Mouse (Mus musculus): ENCODE measurements around the gene Gng4.

DNA sequence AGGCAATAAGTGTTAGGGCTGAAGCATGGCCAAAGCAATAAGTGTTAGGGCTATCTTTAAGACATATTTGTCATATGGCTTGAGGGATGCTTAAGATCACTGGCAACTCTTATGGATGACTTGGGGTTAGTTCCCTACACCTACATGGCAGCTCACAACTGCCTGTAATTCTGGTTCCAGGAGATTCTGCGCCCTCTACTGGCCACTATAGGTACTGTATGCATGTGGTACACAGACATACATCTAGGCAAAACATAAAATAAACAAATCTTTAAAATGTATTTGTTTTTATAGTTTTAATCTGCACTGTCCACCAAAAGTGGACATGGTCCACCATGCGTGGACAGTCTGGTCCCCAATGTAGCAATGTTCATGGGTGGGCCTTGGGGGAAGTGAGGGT, 51.3 kb downstream of the Gng4 start:
- TF ChIP-seq CTCF (conservative IDR thresholded peaks at IDR 0.05; ENCODE audit: low read length), result peak; percentile 55
- no peak for TF ChIP-seq POU5F1 (IDR thresholded peaks at IDR 0.05; ENCODE audit: borderline replicate concordance, low read length)

All from E14TG2a.4 (cell line).